Mouse (Mus musculus): Measurements from ENCODE around the gene Tgif2. TPM values are rescaled to one million over a fixed set of nuclear protein-coding genes. Genes with fewer than 3 reads are reported as not detected.
"Not testable (repeated sequence)": the region's sequence is repeated elsewhere in the genome, so short reads cannot be mapped to it uniquely, and the experiment has no call there.

The Tgif2 gene
- polyA plus RNA-seq, 1 experiment, result 5.1 TPM

- Histone ChIP-seq H3K9me3 (no peaks in the 10 kb centered on the region), H3K4me3 (replicated peaks) (peak overlapping the region; percentile 93), H3K27me3 (replicated peaks) (peaks cover 45% of the 10 kb centered on the region), H3K36me3 (replicated peaks; ENCODE audit: low read length) (peaks cover 33% of the 10 kb centered on the region), H3K4me1 (peaks cover 35% of the 10 kb centered on the region)
- TF ChIP-seq FLI1 (IDR thresholded peaks at IDR 0.05; ENCODE audit: low read length) (no peak), GATA1 (IDR thresholded peaks at IDR 0.05; ENCODE audit: borderline replicate concordance, low read length) (no peak)
Measured at GRCm38 (mm10) chr2:156841841-156842706, 2.3 kb downstream of the Tgif2 start.

GRCm38 (mm10) chr2:156842711-156843110 lies 2.9 kb downstream of the Tgif2 start:
- no peak overlapping the region for H3K4me3 ChIP-seq (replicated peaks)

GRCm38 (mm10) chr2:156843331-156843730 lies 3.5 kb downstream of the Tgif2 start:
- Histone ChIP-seq H3K27me3 (replicated peaks) (peaks cover 36% of the 10 kb centered on the region), H3K36me3 (replicated peaks; ENCODE audit: low read length) (peaks cover 46% of the 10 kb centered on the region), H3K4me3 (replicated peaks) (no peak overlapping the region), H3K9me3 (no peaks in the 10 kb centered on the region), H3K4me1 (peaks cover 35% of the 10 kb centered on the region)
- TF ChIP-seq FLI1 (IDR thresholded peaks at IDR 0.05; ENCODE audit: low read length) (no peak), GATA1 (IDR thresholded peaks at IDR 0.05; ENCODE audit: borderline replicate concordance, low read length) (no peak)

More at GRCm38 (mm10) chr2:156842711-156843110, 2.9 kb downstream of the Tgif2 start:
- TF ChIP-seq FLI1 (IDR thresholded peaks at IDR 0.05; ENCODE audit: low read length) (no peak), GATA1 (IDR thresholded peaks at IDR 0.05; ENCODE audit: borderline replicate concordance, low read length) (no peak)
- H3K36me3 ChIP-seq (replicated peaks; ENCODE audit: low read length), result peaks cover 40% of the 10 kb centered on the region
- no peaks in the 10 kb centered on the region for H3K9me3 ChIP-seq
- H3K4me1 ChIP-seq, result peaks cover 35% of the 10 kb centered on the region
- H3K27me3 ChIP-seq (replicated peaks), result peaks cover 41% of the 10 kb centered on the region

- Histone ChIP-seq H3K27me3 (replicated peaks) (peaks cover 30% of the 10 kb centered on the region), H3K4me1 (peaks cover 34% of the 10 kb centered on the region), H3K36me3 (replicated peaks; ENCODE audit: low read length) (peaks cover 52% of the 10 kb centered on the region), H3K4me3 (replicated peaks) (no peak overlapping the region), H3K9me3 (no peaks in the 10 kb centered on the region)
- TF ChIP-seq FLI1 (IDR thresholded peaks at IDR 0.05; ENCODE audit: low read length), result no peak
Measured at GRCm38 (mm10) chr2:156844715-156845114, 4.9 kb downstream of the Tgif2 start.

GRCm38 (mm10) chr2:156847653-156848052 lies 7.8 kb downstream of the Tgif2 start:
- Histone ChIP-seq H3K9me3 (no peaks in the 10 kb centered on the region), H3K4me3 (replicated peaks) (no peak overlapping the region), H3K36me3 (replicated peaks; ENCODE audit: low read length) (peaks cover 80% of the 10 kb centered on the region), H3K4me1 (peaks cover 32% of the 10 kb centered on the region), H3K27me3 (replicated peaks) (peaks cover 11% of the 10 kb centered on the region)
- TF ChIP-seq GATA1 (IDR thresholded peaks at IDR 0.05; ENCODE audit: borderline replicate concordance, low read length), result no peak
- no peak for TF ChIP-seq FLI1 (IDR thresholded peaks at IDR 0.05; ENCODE audit: low read length)

- no peaks in the 10 kb centered on the region for H3K9me3 ChIP-seq
- no peak for TF ChIP-seq FLI1 (IDR thresholded peaks at IDR 0.05; ENCODE audit: low read length)
- TF ChIP-seq GATA1 (IDR thresholded peaks at IDR 0.05; ENCODE audit: borderline replicate concordance, low read length), result no peak
Measured at GRCm38 (mm10) chr2:156848526-156849182, 8.8 kb downstream of the Tgif2 start.

GRCm38 (mm10) chr2:156850505-156850904 lies 10.7 kb downstream of the Tgif2 start:
- Histone ChIP-seq H3K9me3 (no peaks in the 10 kb centered on the region), H3K27me3 (replicated peaks) (peaks cover 6% of the 10 kb centered on the region), H3K4me1 (peaks cover 27% of the 10 kb centered on the region), H3K36me3 (replicated peaks; ENCODE audit: low read length) (peaks cover 66% of the 10 kb centered on the region), H3K4me3 (replicated peaks) (no peak overlapping the region)
- TF ChIP-seq FLI1 (IDR thresholded peaks at IDR 0.05; ENCODE audit: low read length) (no peak), GATA1 (IDR thresholded peaks at IDR 0.05; ENCODE audit: borderline replicate concordance, low read length) (no peak)

More at GRCm38 (mm10) chr2:156848526-156849182, 8.8 kb downstream of the Tgif2 start:
- H3K36me3 ChIP-seq (replicated peaks; ENCODE audit: low read length), result peaks cover 79% of the 10 kb centered on the region
- H3K27me3 ChIP-seq (replicated peaks), result peaks cover 7% of the 10 kb centered on the region
- H3K4me1 ChIP-seq, result peaks cover 31% of the 10 kb centered on the region
- H3K4me3 ChIP-seq (replicated peaks), result no peak overlapping the region

- not testable (repeated sequence) for H3K9me3 ChIP-seq; H3K27me3 ChIP-seq (replicated peaks); H3K4me3 ChIP-seq (replicated peaks)
- Histone ChIP-seq H3K36me3 (replicated peaks; ENCODE audit: low read length) (peaks cover 63% of the 10 kb centered on the region), H3K4me1 (peaks cover 34% of the 10 kb centered on the region)
Measured at GRCm38 (mm10) chr2:156853584-156853983, 13.8 kb downstream of the Tgif2 start.

GRCm38 (mm10) chr2:156853999-156854771 lies 14.4 kb downstream of the Tgif2 start:
- not testable (repeated sequence) for H3K9me3 ChIP-seq; H3K27me3 ChIP-seq (replicated peaks); H3K4me3 ChIP-seq (replicated peaks)
- Histone ChIP-seq H3K4me1 (peaks cover 30% of the 10 kb centered on the region), H3K36me3 (replicated peaks; ENCODE audit: low read length) (peaks cover 62% of the 10 kb centered on the region)

- Histone ChIP-seq H3K4me1 (peaks cover 23% of the 10 kb centered on the region), H3K4me3 (replicated peaks) (no peak overlapping the region), H3K27me3 (replicated peaks) (no peaks in the 10 kb centered on the region), H3K9me3 (no peaks in the 10 kb centered on the region), H3K36me3 (replicated peaks; ENCODE audit: low read length) (peaks cover 47% of the 10 kb centered on the region)
- no peak for TF ChIP-seq FLI1 (IDR thresholded peaks at IDR 0.05; ENCODE audit: low read length)
- no peak for TF ChIP-seq GATA1 (IDR thresholded peaks at IDR 0.05; ENCODE audit: borderline replicate concordance, low read length)
Measured at GRCm38 (mm10) chr2:156856311-156856710, 16.5 kb downstream of the Tgif2 start.
